Comparison of ENCODE assay signal across 10 mouse cellular contexts in the genomic region with DNA sequence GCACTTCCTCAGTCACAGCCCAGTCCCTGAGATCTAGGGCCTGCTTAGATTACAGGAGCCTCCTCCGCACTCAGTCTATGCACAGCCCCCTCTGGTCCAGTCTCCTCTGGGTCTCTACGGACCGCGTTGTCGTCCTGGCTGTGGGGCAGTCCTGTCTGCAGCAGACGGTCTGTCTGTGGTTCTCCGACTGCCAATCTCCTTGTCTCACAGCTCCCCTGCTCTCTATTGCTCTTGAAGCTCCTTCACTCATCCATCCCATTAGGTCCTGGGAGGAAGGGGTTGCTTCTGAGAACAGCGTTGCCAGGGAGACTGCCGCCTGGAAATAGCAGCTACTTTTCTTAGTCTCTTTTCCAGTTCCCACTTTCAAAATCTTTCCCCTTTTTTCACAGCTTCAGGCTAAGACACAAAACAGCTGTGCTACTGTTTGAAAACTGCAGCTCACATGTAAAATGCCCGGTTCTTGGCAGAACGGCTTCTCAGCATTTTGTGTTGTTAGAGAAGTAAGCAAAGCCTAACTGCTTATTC. TPM values are rescaled to one million over a fixed set of nuclear protein-coding genes. Genes with fewer than 3 reads are reported as not detected.
DNase-seq lines count a peak whose midpoint lies in the region; ATAC-seq and TF ChIP-seq lines count a peak whose summit lies in the region.
"Had no signal": no experiment of that assay in that cellular context is flagged by ENCODE, and none has a peak within 500 bp of the region (broad histone marks: within the 10 kb centered on the region; RNA-seq: fewer than 3 reads in every experiment).

No protein-coding gene starts in this region.

- no peaks in the 10 kb centered on the region for H3K9me3 ChIP-seq in intestine, embryonic 14.5 days (ENCODE audit: control insufficient read depth, low read length)
- H3K9me3 ChIP-seq in intestine, postnatal 0 days (ENCODE audit: control insufficient read depth): no peaks in the 10 kb centered on the region
- no peaks in the 10 kb centered on the region for H3K9me3 ChIP-seq in embryonic facial prominence, embryonic 13.5 days
- no peaks in the 10 kb centered on the region for H3K9me3 ChIP-seq in hindbrain, embryonic 16.5 days (ENCODE audit: control insufficient read depth, low read length)
- H3K9me3 ChIP-seq: intestine, embryonic 15.5 days had no signal

- no peaks in the 10 kb centered on the region for H3K36me3 ChIP-seq in intestine, embryonic 14.5 days (ENCODE audit: control insufficient read depth, insufficient read depth, low read length)
- H3K36me3 ChIP-seq in intestine, postnatal 0 days (ENCODE audit: control insufficient read depth, insufficient read depth): no peaks in the 10 kb centered on the region
- no peaks in the 10 kb centered on the region for H3K36me3 ChIP-seq in embryonic facial prominence, embryonic 13.5 days
- H3K36me3 ChIP-seq in hindbrain, embryonic 16.5 days (ENCODE audit: control insufficient read depth, insufficient read depth, low read length): no peaks in the 10 kb centered on the region
- H3K36me3 ChIP-seq: intestine, embryonic 15.5 days had no signal

- no peak overlapping the region for H3K9ac ChIP-seq in intestine, embryonic 14.5 days (ENCODE audit: low read length)
- no peak overlapping the region for H3K9ac ChIP-seq in intestine, postnatal 0 days (ENCODE audit: low read depth, low read length)
- 0 out of 2 replicates have a peak overlapping the region, but pooled peaks have one; percentile 36 for H3K9ac ChIP-seq in embryonic facial prominence, embryonic 13.5 days
- peak overlapping the region; percentile 24; the same call in 1 of the 2 replicates for H3K9ac ChIP-seq in hindbrain, embryonic 16.5 days (ENCODE audit: low read depth, low read length)
- H3K9ac ChIP-seq: intestine, embryonic 15.5 days had no signal

- TF ChIP-seq POLR2A in olfactory bulb, adult 2 months (IDR thresholded peaks at IDR 0.05; ENCODE audit: insufficient read depth, low read depth, low read length): no peak

- DNase-seq in intestine, embryonic 14.5 days (ENCODE audit: low spot score): no peak
- DNase-seq in adrenal gland, postnatal 10 days: no peak
- no peak for DNase-seq in kidney, adult 9 months
- no peak for DNase-seq in natural killer cell, adult 2 months (ENCODE audit: low spot score in 2 of 2)
- DNase-seq: cerebellum, adult 18-20 months had no signal

- no peak overlapping the region for H3K4me2 ChIP-seq in intestine, embryonic 14.5 days (ENCODE audit: low read length)
- H3K4me2 ChIP-seq in intestine, postnatal 0 days (replicated peaks; ENCODE audit: low read depth): no peak overlapping the region
- no peak overlapping the region for H3K4me2 ChIP-seq in embryonic facial prominence, embryonic 13.5 days
- no peak overlapping the region for H3K4me2 ChIP-seq in hindbrain, embryonic 16.5 days (ENCODE audit: low read length)
- H3K4me2 ChIP-seq: intestine, embryonic 15.5 days had no signal

- TF ChIP-seq CTCF in intestine, postnatal 0 days (IDR thresholded peaks at IDR 0.05; ENCODE audit: low read depth): no peak
- no peak for TF ChIP-seq CTCF in olfactory bulb, adult 2 months (IDR thresholded peaks at IDR 0.05; ENCODE audit: insufficient read depth, low read depth, low read length)

- H3K4me3 ChIP-seq in intestine, embryonic 14.5 days (ENCODE audit: low read depth, low read length): no peak overlapping the region
- no peak overlapping the region for H3K4me3 ChIP-seq in intestine, postnatal 0 days (ENCODE audit: low read depth, low read length)
- no peak overlapping the region for H3K4me3 ChIP-seq in embryonic facial prominence, embryonic 13.5 days
- no peak overlapping the region for H3K4me3 ChIP-seq in hindbrain, embryonic 16.5 days (ENCODE audit: low read length)
- H3K4me3 ChIP-seq in olfactory bulb, adult 2 months (ENCODE audit: insufficient read depth, low read depth, low read length): no peak overlapping the region
- H3K4me3 ChIP-seq: intestine, embryonic 15.5 days had no signal

- no peaks in the 10 kb centered on the region for H3K27me3 ChIP-seq in intestine, embryonic 14.5 days (replicated peaks; ENCODE audit: control insufficient read depth, insufficient read depth, low read length)
- no peaks in the 10 kb centered on the region; the same call in 1 of the 2 replicates for H3K27me3 ChIP-seq in intestine, postnatal 0 days (replicated peaks; ENCODE audit: control insufficient read depth, insufficient read depth, low read length)
- H3K27me3 ChIP-seq in embryonic facial prominence, embryonic 13.5 days: peaks cover 9% of the 10 kb centered on the region; the same call in 1 of the 2 replicates
- 0 out of 2 replicates have a peak, but pooled peaks cover 2% of the 10 kb centered on the region for H3K27me3 ChIP-seq in hindbrain, embryonic 16.5 days (replicated peaks; ENCODE audit: control insufficient read depth, insufficient read depth, low read length)
- H3K27me3 ChIP-seq: intestine, embryonic 15.5 days had no signal

- ATAC-seq in intestine, embryonic 14.5 days (replicated peaks; ENCODE audit: low FRiP score, low TSS enrichment, low read depth): no peak
- ATAC-seq in intestine, postnatal 0 days: no peak
- no peak for ATAC-seq in embryonic facial prominence, embryonic 13.5 days (ENCODE audit: insufficient number of reproducible peaks, insufficient read depth, low FRiP score, low TSS enrichment, low read depth)
- ATAC-seq in hindbrain, embryonic 16.5 days: peak; percentile 89
- ATAC-seq: intestine, embryonic 15.5 days had no signal

- H3K4me1 ChIP-seq in intestine, embryonic 14.5 days (replicated peaks; ENCODE audit: control insufficient read depth, insufficient read depth, low read length): no peaks in the 10 kb centered on the region
- H3K4me1 ChIP-seq in intestine, postnatal 0 days (replicated peaks; ENCODE audit: control insufficient read depth, insufficient read depth, low read length): no peaks in the 10 kb centered on the region
- peaks cover 11% of the 10 kb centered on the region for H3K4me1 ChIP-seq in embryonic facial prominence, embryonic 13.5 days
- peaks cover 7% of the 10 kb centered on the region; the same call in 1 of the 2 replicates for H3K4me1 ChIP-seq in hindbrain, embryonic 16.5 days (ENCODE audit: control insufficient read depth, insufficient read depth, low read depth, low read length)
- peaks cover 14% of the 10 kb centered on the region for H3K4me1 ChIP-seq in olfactory bulb, adult 2 months (ENCODE audit: control insufficient read depth, insufficient read depth, low read length)
- H3K4me1 ChIP-seq: intestine, embryonic 15.5 days had no signal

- peak overlapping the region; percentile 43 for H3K27ac ChIP-seq in intestine, embryonic 14.5 days (ENCODE audit: low read depth)
- no peak overlapping the region for H3K27ac ChIP-seq in intestine, postnatal 0 days (ENCODE audit: low read depth, low read length)
- peak overlapping the region; percentile 57 for H3K27ac ChIP-seq in embryonic facial prominence, embryonic 13.5 days
- H3K27ac ChIP-seq in hindbrain, embryonic 16.5 days (ENCODE audit: low read depth, low read length): no peak overlapping the region
- peak overlapping the region; percentile 54 for H3K27ac ChIP-seq in olfactory bulb, adult 2 months (ENCODE audit: insufficient read depth, low read depth, low read length)
- H3K27ac ChIP-seq: intestine, embryonic 15.5 days had no signal

- 41% methylated on average over 11 of the region's 11 CpGs for WGBS in intestine, embryonic 14.5 days
- 55% methylated on average over 11 of the region's 11 CpGs for WGBS in intestine, postnatal 0 days
- 49% methylated on average over 11 of the region's 11 CpGs for WGBS in embryonic facial prominence, embryonic 13.5 days
- WGBS in hindbrain, embryonic 16.5 days: 23% methylated on average over 11 of the region's 11 CpGs
- WGBS in olfactory bulb, adult 2 months: 11% methylated on average over 11 of the region's 11 CpGs

RNA-seq across cellular contexts. Expression of gene Fam98b, which starts 20.9 kb away (rescaled TPM):
- 7.2 and 7.6 TPM in 2 replicates for polyA plus RNA-seq in intestine, embryonic 14.5 days (2014; fragmentation: Nextera tagmentation; extraction: Ambion mirVana)
- 8.5 and 9.0 TPM in 2 replicates for polyA plus RNA-seq in intestine, postnatal 0 days (2015; fragmentation: Nextera tagmentation; extraction: Ambion mirVana)
- polyA plus RNA-seq in embryonic facial prominence, embryonic 13.5 days (2015; fragmentation: Nextera tagmentation; extraction: Ambion mirVana): 15.0 and 17.6 TPM in 2 replicates
- polyA plus RNA-seq in hindbrain, embryonic 16.5 days (2015; fragmentation: Nextera tagmentation; extraction: Ambion mirVana): 7.6 and 11.1 TPM in 2 replicates
- not detected in 2 replicates for polyA plus RNA-seq in olfactory bulb, adult 2 months (2012; ENCODE audit: insufficient read depth, insufficient read length, low replicate concordance, missing spikeins)
- 10 to 100 TPM; 29.5 to 31.2 TPM for total RNA-seq in adrenal gland, postnatal 10 days (2021)

Comparison
In these comparisons a context has a peak if more than half of its experiments do, and no peak if none do; other contexts are left out.
1. H3K27ac ChIP-seq: peak in intestine, embryonic 14.5 days (single experiment), embryonic facial prominence, embryonic 13.5 days (single experiment) and olfactory bulb, adult 2 months (single experiment); none in intestine, postnatal 0 days (single experiment) and hindbrain, embryonic 16.5 days (single experiment).
2. H3K9ac ChIP-seq: peak in embryonic facial prominence, embryonic 13.5 days (single experiment) and hindbrain, embryonic 16.5 days (single experiment); none in intestine, embryonic 14.5 days (single experiment) and intestine, postnatal 0 days (single experiment).